Mouse (Mus musculus) liver, postnatal 0 days (tissue): Measurements from ENCODE around the gene Olfr248. TPM values are rescaled to one million over a fixed set of nuclear protein-coding genes. Genes with fewer than 3 reads are reported as not detected.
"Not testable (repeated sequence)": the region's sequence is repeated elsewhere in the genome, so short reads cannot be mapped to it uniquely, and the experiment has no call there.

Experiments used
- ATAC-seq: fragments of 200-750 bp; cut with Nextera tagmentation; 2 replicates; pipeline ENCODE4 v1.8.0; 2017; ENCODE audit warnings: mild to moderate bottlenecking, moderate library complexity
- DNase-seq: peaks from one replicate; pipeline ENCODE4 v3.0.0-alpha.2; 2016
- H3K27ac ChIP-seq: fragments of 300-500 bp; sonication (generic); 2 replicates; pipeline ENCODE4 v1.5.1; 2014; ENCODE audit warnings: antibody characterized with exemption, moderate library complexity, mild to moderate bottlenecking, low read depth
- H3K27me3 ChIP-seq: fragments of 300-500 bp; sonication (generic); 2 replicates; pipeline ENCODE4 v1.6.1; 2014; ENCODE audit warnings: low read length, control low read depth, mixed read lengths; ENCODE audit not compliant: insufficient read depth
- H3K36me3 ChIP-seq: fragments of 300-500 bp; sonication (generic); replicated peaks from 2 replicates; pipeline ENCODE4 v1.6.1; 2014; ENCODE audit warnings: mild to moderate bottlenecking, control low read depth, low read length, moderate library complexity, mixed read lengths; ENCODE audit not compliant: insufficient read depth
- H3K4me1 ChIP-seq: fragments of 300-500 bp; sonication (generic); 2 replicates; pipeline ENCODE4 v1.6.1; 2014; ENCODE audit warnings: antibody characterized with exemption, mild to moderate bottlenecking, control low read depth; ENCODE audit not compliant: insufficient read depth
- H3K4me2 ChIP-seq: fragments of 300-500 bp; sonication (generic); 2 replicates; pipeline ENCODE4 v1.6.1; 2014; ENCODE audit warnings: low read depth, mild to moderate bottlenecking, low read length, moderate library complexity, mixed read lengths
- H3K4me3 ChIP-seq: fragments of 300-500 bp; sonication (generic); 2 replicates; pipeline ENCODE4 v1.5.1; 2014; ENCODE audit warnings: low read depth, low read length
- H3K9ac ChIP-seq: fragments of 300-500 bp; sonication (generic); replicated peaks from 2 replicates; pipeline ENCODE4 v1.6.1; 2014; ENCODE audit warnings: mild to moderate bottlenecking, moderate library complexity
- H3K9me3 ChIP-seq: fragments of 300-500 bp; sonication (generic); 2 replicates; pipeline ENCODE4 v1.6.1; 2016; ENCODE audit warnings: mild to moderate bottlenecking, control low read depth, low read length, mixed read lengths
- CTCF ChIP-seq: sonication (generic); IDR thresholded peaks from 2 replicates; pipeline ENCODE4 v1.5.1; 2016; ENCODE audit warnings: antibody characterized with exemption, low read depth
- EP300 ChIP-seq: IDR thresholded peaks from 2 replicates; pipeline ENCODE4 v1.6.1; 2016; ENCODE audit warnings: antibody characterized with exemption, low read depth, mild to moderate bottlenecking
- WGBS: fragments of 180-500 bp; shearing (Covaris S2); extraction: QIAGEN DNeasy Blood & Tissue Kit; methylation state at CpG from one replicate; pipeline ENCODE4 v1.1.7; 2014; ENCODE audit not compliant: insufficient replicate concordance; 5-methylcytosine and 5-hydroxymethylcytosine counted together
- polyA plus RNA-seq: library from polyadenylated mRNA; unstranded; fragments of >200 nt; fragmentation: Nextera tagmentation; extraction: Ambion mirVana; gene quantifications from 2 replicates; pipeline ENCODE4 v1.2.1, GENCODE M21; 2015

Gene Olfr248
- not detected in 2 replicates for polyA plus RNA-seq

- no peak within 1 kb of the TSS for H3K4me2 ChIP-seq
- TF ChIP-seq CTCF: no peak
- TF ChIP-seq EP300: no peak
- no peak for DNase-seq
- ATAC-seq: no peak
- no peaks in the 10 kb centered on the region for H3K27me3 ChIP-seq
- H3K9ac ChIP-seq: no peak within 1 kb of the TSS
- 90% methylated on average over 2 of the region's 2 CpGs for WGBS
- H3K36me3 ChIP-seq: no peaks in the 10 kb centered on the region
- no peaks in the 10 kb centered on the region for H3K9me3 ChIP-seq
- H3K27ac ChIP-seq: no peak within 1 kb of the TSS
- no peak within 1 kb of the TSS for H3K4me3 ChIP-seq
- no peaks in the 10 kb centered on the region for H3K4me1 ChIP-seq
Measured at GRCm38 (mm10) chr1:174390746-174391145, at the start of gene Olfr248. Olfr248 (plus strand) TSS chr1:174391046.

- H3K27me3 ChIP-seq, DNase-seq, H3K9ac ChIP-seq, H3K4me2 ChIP-seq, H3K9me3 ChIP-seq, H3K27ac ChIP-seq, H3K4me1 ChIP-seq, ATAC-seq, H3K36me3 ChIP-seq, H3K4me3 ChIP-seq: not testable (repeated sequence)
- WGBS: 23% methylated on average over 1 of the region's 1 CpGs
Measured at GRCm38 (mm10) chr1:174353636-174354035, 37.2 kb upstream of the Olfr248 start.

- no peaks in the 10 kb centered on the region for H3K9me3 ChIP-seq
- 36% methylated on average over 5 of the region's 5 CpGs for WGBS
- no peak for TF ChIP-seq CTCF
- TF ChIP-seq EP300: no peak
- H3K27ac ChIP-seq: no peak overlapping the region
- no peak overlapping the region for H3K4me2 ChIP-seq
- H3K27me3 ChIP-seq: no peaks in the 10 kb centered on the region
- no peak overlapping the region for H3K4me3 ChIP-seq
- no peaks in the 10 kb centered on the region for H3K4me1 ChIP-seq
- no peak overlapping the region for H3K9ac ChIP-seq
- DNase-seq (no peak), ATAC-seq (no peak)
- H3K36me3 ChIP-seq: no peaks in the 10 kb centered on the region
Measured at GRCm38 (mm10) chr1:174354640-174355039, 36.2 kb upstream of the Olfr248 start.

- Histone ChIP-seq H3K27ac (no peak within 1 kb of the TSS), H3K4me2 (no peak within 1 kb of the TSS), H3K36me3 (no peaks in the 10 kb centered on the region), H3K9me3 (no peaks in the 10 kb centered on the region), H3K4me3 (no peak within 1 kb of the TSS), H3K9ac (no peak within 1 kb of the TSS), H3K4me1 (no peaks in the 10 kb centered on the region), H3K27me3 (no peaks in the 10 kb centered on the region)
- DNase-seq: no peak
- no peak for ATAC-seq
- WGBS: 36% methylated on average over 2 of the region's 2 CpGs
- TF ChIP-seq EP300 (peak; percentile 63; the same call in 1 of the 2 replicates), CTCF (no peak)
Measured at GRCm38 (mm10) chr1:174364882-174365451, 25.9 kb upstream of the Olfr248 start, which contains the start of gene Olfr417. Olfr417 (plus strand) TSS chr1:174365122.

- ATAC-seq (no peak), DNase-seq (no peak)
- no peaks in the 10 kb centered on the region for H3K36me3 ChIP-seq
- no peak overlapping the region for H3K9ac ChIP-seq
- H3K9me3 ChIP-seq: no peaks in the 10 kb centered on the region
- H3K27me3 ChIP-seq: no peaks in the 10 kb centered on the region
- no peak overlapping the region for H3K27ac ChIP-seq
- H3K4me1 ChIP-seq: no peaks in the 10 kb centered on the region
- no peak overlapping the region for H3K4me3 ChIP-seq
- TF ChIP-seq CTCF (no peak), EP300 (no peak)
- WGBS: 74% methylated on average over 3 of the region's 3 CpGs
- H3K4me2 ChIP-seq: no peak overlapping the region
Measured at GRCm38 (mm10) chr1:174373799-174374198, 17.0 kb upstream of the Olfr248 start.

- TF ChIP-seq CTCF: no peak
- peak; percentile 55 for TF ChIP-seq EP300
- WGBS: 45% methylated on average over 4 of the region's 4 CpGs
Measured at GRCm38 (mm10) chr1:174422959-174423358, 32.1 kb downstream of the Olfr248 start.

More at GRCm38 (mm10) chr1:174422959-174423358, 32.1 kb downstream of the Olfr248 start:
- Histone ChIP-seq H3K36me3 (no peaks in the 10 kb centered on the region), H3K27ac (no peak overlapping the region), H3K27me3 (no peaks in the 10 kb centered on the region), H3K4me2 (no peak overlapping the region), H3K9ac (no peak overlapping the region), H3K4me3 (no peak overlapping the region), H3K4me1 (no peaks in the 10 kb centered on the region), H3K9me3 (no peaks in the 10 kb centered on the region)
- ATAC-seq: 0 out of 2 replicates have a peak, but pooled peaks have one; percentile 35
- DNase-seq: no peak
